Comparison of ENCODE assay signal across 23 mouse cellular contexts in the genomic region with DNA sequence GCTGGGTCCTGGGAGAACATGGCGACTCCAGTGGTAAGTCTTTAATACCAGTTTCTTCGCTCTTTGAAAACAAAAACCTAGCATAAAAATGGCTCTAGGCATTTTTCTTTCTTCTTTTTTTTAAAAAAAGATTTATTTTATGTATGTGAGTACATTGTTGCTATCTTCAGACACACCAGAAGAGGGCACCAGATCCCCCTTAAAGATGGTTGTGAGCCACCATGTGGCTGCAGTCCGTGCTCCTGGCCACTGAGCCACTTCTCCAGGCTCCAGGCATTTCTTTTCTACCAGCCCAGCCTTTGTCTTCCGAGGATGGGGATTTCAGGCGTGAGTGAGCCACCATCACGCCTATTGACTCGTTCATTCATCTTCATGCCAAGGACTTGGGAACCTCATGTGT. TPM values are rescaled to one million over a fixed set of nuclear protein-coding genes. Genes with fewer than 3 reads are reported as not detected.
DNase-seq lines count a peak whose midpoint lies in the region; ATAC-seq and TF ChIP-seq lines count a peak whose summit lies in the region.
"Had no signal": no experiment of that assay in that cellular context is flagged by ENCODE, and none has a peak within 500 bp of the region (broad histone marks: within the 10 kb centered on the region; RNA-seq: fewer than 3 reads in every experiment).

No protein-coding gene starts in this region.

- H3K4me1 ChIP-seq in heart, postnatal 0 days (ENCODE audit: control insufficient read depth, insufficient read depth) = peaks cover 3% of the 10 kb centered on the region; the same call in 1 of the 2 replicates
- H3K4me1 ChIP-seq in thymus, adult 2 months (replicated peaks; ENCODE audit: control insufficient read depth, insufficient read depth, low read length) = peaks cover 8% of the 10 kb centered on the region
- no peaks in the 10 kb centered on the region for H3K4me1 ChIP-seq in stomach, postnatal 0 days (replicated peaks; ENCODE audit: control insufficient read depth, insufficient read depth)

- H3K4me2 ChIP-seq in heart, postnatal 0 days (ENCODE audit: low read depth, low read length) = no peak overlapping the region
- H3K4me2 ChIP-seq in stomach, postnatal 0 days (replicated peaks; ENCODE audit: low read depth) = no peak overlapping the region
- H3K4me2 ChIP-seq: forebrain, embryonic 13.5 days; heart, embryonic 12.5 days; limb, embryonic 15.5 days; neural tube, embryonic 13.5 days had no signal

- no peak overlapping the region for H3K4me3 ChIP-seq in heart, postnatal 0 days (ENCODE audit: low read depth, low read length)
- H3K4me3 ChIP-seq in left cerebral cortex, adult 2 months = no peak overlapping the region
- H3K4me3 ChIP-seq in thymus, adult 2 months (ENCODE audit: control insufficient read depth, insufficient read depth, low read length) = no peak overlapping the region
- H3K4me3 ChIP-seq in stomach, postnatal 0 days (ENCODE audit: low read depth, low read length) = no peak overlapping the region
- H3K4me3 ChIP-seq: forebrain, embryonic 13.5 days; heart, embryonic 12.5 days; limb, embryonic 15.5 days; neural tube, embryonic 13.5 days had no signal

- ATAC-seq in heart, postnatal 0 days (ENCODE audit: insufficient read depth, low read depth) = no peak
- no peak for ATAC-seq in stomach, postnatal 0 days (ENCODE audit: low FRiP score, low TSS enrichment)
- ATAC-seq: forebrain, embryonic 13.5 days; intestine, embryonic 16.5 days had no signal

- intact Hi-C loops in heart, postnatal 36 days (cut with DNase I) = loop anchor here (2.0 to 5.0 kb wide), 2 partner anchors 20 to 56 kb away; no protein-coding TSS in a partner anchor
- intact Hi-C loops in left cerebral cortex, adult 2 months (cut with DNase I) = no loop called here
- intact Hi-C loops in left cerebral cortex, postnatal 10 days (cut with DNase I) = no loop called here

- TF ChIP-seq POLR2A in thymus, adult 2 months (IDR thresholded peaks at IDR 0.05; ENCODE audit: control insufficient read depth, extremely low read depth, insufficient read depth, low read length, poor library complexity) = no peak

- H3K36me3 ChIP-seq in heart, postnatal 0 days (replicated peaks; ENCODE audit: control insufficient read depth, insufficient read depth, low read length) = peaks cover 84% of the 10 kb centered on the region
- peaks cover 71% of the 10 kb centered on the region for H3K36me3 ChIP-seq in thymus, adult 2 months (ENCODE audit: control insufficient read depth, insufficient read depth, low read length)
- peaks cover 36% of the 10 kb centered on the region for H3K36me3 ChIP-seq in stomach, postnatal 0 days (ENCODE audit: control insufficient read depth, insufficient read depth, low read length)

- 0 out of 2 replicates have a peak, but pooled peaks have one; percentile 11 for TF ChIP-seq CTCF in heart, postnatal 0 days (IDR thresholded peaks at IDR 0.05; ENCODE audit: low read depth)
- TF ChIP-seq CTCF in left cerebral cortex, adult 2 months (IDR thresholded peaks at IDR 0.05) = peak; percentile 49
- TF ChIP-seq CTCF in thymus, adult 2 months (IDR thresholded peaks at IDR 0.05; ENCODE audit: borderline replicate concordance, control insufficient read depth, extremely low read depth, insufficient read depth, low read length, poor library complexity) = peak; percentile 23; the same call in 1 of the 2 replicates
- TF ChIP-seq CTCF in stomach, postnatal 0 days (IDR thresholded peaks at IDR 0.05; ENCODE audit: low read depth) = peak; percentile 32

- H3K9me3 ChIP-seq in heart, postnatal 0 days (replicated peaks; ENCODE audit: control insufficient read depth, low read length) = no peaks in the 10 kb centered on the region
- H3K9me3 ChIP-seq in stomach, postnatal 0 days (ENCODE audit: control insufficient read depth, low read length) = no peaks in the 10 kb centered on the region
- H3K9me3 ChIP-seq: forebrain, embryonic 13.5 days; heart, embryonic 12.5 days; limb, embryonic 15.5 days; neural tube, embryonic 13.5 days had no signal

- TF ChIP-seq EP300 in heart, postnatal 0 days (IDR thresholded peaks at IDR 0.05; ENCODE audit: low read depth) = no peak
- TF ChIP-seq EP300 in stomach, postnatal 0 days (optimal IDR thresholded peaks at IDR 0.05) = no peak

- H3K9ac ChIP-seq in heart, postnatal 0 days (replicated peaks; ENCODE audit: low read depth, low read length) = no peak overlapping the region
- no peak overlapping the region for H3K9ac ChIP-seq in stomach, postnatal 0 days (ENCODE audit: low read length)
- H3K9ac ChIP-seq: forebrain, embryonic 13.5 days; heart, embryonic 12.5 days; limb, embryonic 15.5 days; neural tube, embryonic 13.5 days had no signal

- no peak overlapping the region for H3K27ac ChIP-seq in heart, postnatal 0 days (ENCODE audit: low read depth)
- no peak overlapping the region for H3K27ac ChIP-seq in left cerebral cortex, adult 2 months
- H3K27ac ChIP-seq in thymus, adult 2 months (ENCODE audit: control insufficient read depth, insufficient read depth, low read length) = no peak overlapping the region
- no peak overlapping the region for H3K27ac ChIP-seq in stomach, postnatal 0 days (replicated peaks)
- H3K27ac ChIP-seq: forebrain, embryonic 13.5 days; limb, embryonic 15.5 days; neural tube, embryonic 13.5 days had no signal

- no peak for DNase-seq in heart, postnatal 0 days (ENCODE audit: low spot score)
- DNase-seq in heart, postnatal 36 days = no peak
- no peak for DNase-seq in left cerebral cortex, adult 2 months (ENCODE audit: extremely low spot score in 1 of 2, low spot score in 2 of 2)
- no peak for DNase-seq in left cerebral cortex, postnatal 10 days (ENCODE audit: extremely low spot score in 1 of 2, low spot score in 2 of 2)
- DNase-seq in thymus, adult 2 months = no peak
- DNase-seq in thymus, adult 18-20 months = no peak
- no peak for DNase-seq in stomach, postnatal 0 days (ENCODE audit: low spot score)
- DNase-seq in adrenal gland, adult 18-20 months (ENCODE audit: low spot score in 2 of 2) = no peak
- DNase-seq: adrenal gland, postnatal 10 days; cerebellum, adult 2 months; heart, postnatal 4 days; kidney, postnatal 14 days; layer of hippocampus, adult 9-11 months; right cerebral cortex, postnatal 25 days; thymus, postnatal 4 days had no signal

- H3K27me3 ChIP-seq in heart, postnatal 0 days (ENCODE audit: control insufficient read depth, insufficient read depth, low read length) = no peaks in the 10 kb centered on the region
- H3K27me3 ChIP-seq in thymus, adult 2 months (ENCODE audit: control insufficient read depth, insufficient read depth, low read length) = no peaks in the 10 kb centered on the region
- no peaks in the 10 kb centered on the region for H3K27me3 ChIP-seq in stomach, postnatal 0 days (ENCODE audit: control insufficient read depth, insufficient read depth, low read length)
- H3K27me3 ChIP-seq: forebrain, embryonic 13.5 days; heart, embryonic 12.5 days; limb, embryonic 15.5 days; neural tube, embryonic 13.5 days had no signal

- 73% methylated on average over 7 of the region's 7 CpGs for WGBS in heart, postnatal 0 days
- 94% methylated on average over 7 of the region's 7 CpGs for WGBS in thymus, adult 2 months
- 79% methylated on average over 7 of the region's 7 CpGs for WGBS in stomach, postnatal 0 days

RNA-seq across cellular contexts. Expression of gene Ldha, which starts 9.8 kb away (rescaled TPM):
- total RNA-seq in heart, postnatal 0 days (2014; rRNA removed; ENCODE audit: low replicate concordance) = 1,604 and 1,792 TPM in 2 replicates
- polyA plus RNA-seq in heart, postnatal 0 days (2015; fragmentation: Nextera tagmentation; extraction: Ambion mirVana) = 1,609 and 1,727 TPM in 2 replicates
- total RNA-seq in heart, postnatal 36 days (2021) = 100 to 1,000 TPM; 776 to 801 TPM
- 100 to 1,000 TPM; 342 to 356 TPM for total RNA-seq in left cerebral cortex, adult 2 months (2021)
- 100 to 1,000 TPM; 495 to 502 TPM for total RNA-seq in left cerebral cortex, postnatal 10 days (2021)
- 600 and 660 TPM in 2 replicates for polyA plus RNA-seq in thymus, adult 2 months (2012; rRNA removed)
- 718 and 816 TPM in 2 replicates for polyA plus RNA-seq in stomach, postnatal 0 days (2015; fragmentation: Nextera tagmentation; extraction: Ambion mirVana)
- total RNA-seq in adrenal gland, adult 18-20 months (2021) = 100 to 1,000 TPM; 439 to 878 TPM

RNA-seq across cellular contexts. Expression of gene Ldhc, which starts 10.0 kb away (rescaled TPM):
- total RNA-seq in heart, postnatal 0 days (2014; rRNA removed; ENCODE audit: low replicate concordance) = not detected in 2 replicates
- polyA plus RNA-seq in heart, postnatal 0 days (2015; fragmentation: Nextera tagmentation; extraction: Ambion mirVana) = not detected in 2 replicates
- total RNA-seq in heart, postnatal 36 days (2021) = not detected
- total RNA-seq in left cerebral cortex, adult 2 months (2021) = not detected
- total RNA-seq in left cerebral cortex, postnatal 10 days (2021) = not detected
- polyA plus RNA-seq in thymus, adult 2 months (2012; rRNA removed) = 0.20 TPM in 1 of 2 replicates, not detected in the other
- polyA plus RNA-seq in stomach, postnatal 0 days (2015; fragmentation: Nextera tagmentation; extraction: Ambion mirVana) = not detected in 2 replicates
- not detected for total RNA-seq in adrenal gland, adult 18-20 months (2021)
- total RNA-seq: adrenal gland, postnatal 10 days; common myeloid progenitor, adult 5-6 weeks; gastrocnemius, postnatal 4 days; heart, postnatal 4 days; left cerebral cortex, postnatal 25 days had no signal
- polyA plus RNA-seq: cerebellum, adult 2 months; forebrain, embryonic 13.5 days; heart, embryonic 12.5 days; intestine, embryonic 16.5 days; neural tube, embryonic 13.5 days had no signal

RNA-seq across cellular contexts. Expression of gene Gtf2h1, which starts 55.1 kb away (rescaled TPM):
- total RNA-seq in heart, postnatal 0 days (2014; rRNA removed; ENCODE audit: low replicate concordance) = 29.0 and 40.4 TPM in 2 replicates
- polyA plus RNA-seq in heart, postnatal 0 days (2015; fragmentation: Nextera tagmentation; extraction: Ambion mirVana) = 22.8 and 24.0 TPM in 2 replicates
- 10 to 100 TPM; 16.9 to 19.5 TPM for total RNA-seq in heart, postnatal 36 days (2021)
- 10 to 100 TPM; 34.3 to 36.4 TPM for total RNA-seq in left cerebral cortex, adult 2 months (2021)
- total RNA-seq in left cerebral cortex, postnatal 10 days (2021) = 10 to 100 TPM; 38.4 to 40.8 TPM
- polyA plus RNA-seq in thymus, adult 2 months (2012; rRNA removed) = 13.0 and 14.4 TPM in 2 replicates
- polyA plus RNA-seq in stomach, postnatal 0 days (2015; fragmentation: Nextera tagmentation; extraction: Ambion mirVana) = 28.0 and 29.0 TPM in 2 replicates
- 10 to 100 TPM; 37.6 to 40.3 TPM for total RNA-seq in adrenal gland, adult 18-20 months (2021)

RNA-seq across cellular contexts. Expression of gene Hps5, which starts 55.2 kb away (rescaled TPM):
- total RNA-seq in heart, postnatal 0 days (2014; rRNA removed; ENCODE audit: low replicate concordance) = 7.9 and 23.9 TPM in 2 replicates
- polyA plus RNA-seq in heart, postnatal 0 days (2015; fragmentation: Nextera tagmentation; extraction: Ambion mirVana) = 5.6 and 6.3 TPM in 2 replicates
- total RNA-seq in heart, postnatal 36 days (2021) = 10 to 100 TPM in 1 of 2 experiments, 1 to 10 TPM in 1; 8.8 to 12.7 TPM
- 10 to 100 TPM; 14.6 to 16.8 TPM for total RNA-seq in left cerebral cortex, adult 2 months (2021)
- total RNA-seq in left cerebral cortex, postnatal 10 days (2021) = 10 to 100 TPM; 13.8 to 14.7 TPM
- 21.4 and 22.3 TPM in 2 replicates for polyA plus RNA-seq in thymus, adult 2 months (2012; rRNA removed)
- 6.4 and 7.0 TPM in 2 replicates for polyA plus RNA-seq in stomach, postnatal 0 days (2015; fragmentation: Nextera tagmentation; extraction: Ambion mirVana)
- 10 to 100 TPM; 23.9 to 26.5 TPM for total RNA-seq in adrenal gland, adult 18-20 months (2021)
